Mouse (Mus musculus): ENCODE measurements around the gene Lpp. TPM values are rescaled to one million over a fixed set of nuclear protein-coding genes. Genes with fewer than 3 reads are reported as not detected.
A peak's percentile ranks its signal among the peaks of the same experiment; 100 is the strongest.

The Lpp gene
- total RNA-seq, 2 experiments from 2014 or later = 32.5 to 60.6 TPM

DNA sequence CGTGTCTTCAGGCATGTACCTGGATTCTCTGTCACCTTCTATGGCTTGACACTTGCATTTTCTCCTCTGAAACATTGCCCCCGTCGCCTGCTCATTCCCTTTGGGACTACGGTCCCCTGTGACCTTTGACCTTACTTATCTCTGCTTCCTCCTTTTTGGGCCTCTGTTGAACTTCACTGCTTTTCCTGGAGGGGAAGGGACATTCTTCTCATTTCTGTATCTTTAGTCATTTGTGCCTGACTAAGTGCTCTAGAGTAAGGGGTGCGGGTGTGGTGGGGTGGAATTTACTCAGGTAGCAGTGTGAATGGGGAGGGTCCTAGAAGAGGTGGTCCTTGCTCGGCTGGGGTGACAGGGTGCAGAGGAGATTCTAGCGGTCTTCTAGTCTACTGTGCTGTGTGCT, 40.7 kb downstream of the Lpp start:
- no peak for DNase-seq (ENCODE audit: low spot score in 2 of 2)

DNA sequence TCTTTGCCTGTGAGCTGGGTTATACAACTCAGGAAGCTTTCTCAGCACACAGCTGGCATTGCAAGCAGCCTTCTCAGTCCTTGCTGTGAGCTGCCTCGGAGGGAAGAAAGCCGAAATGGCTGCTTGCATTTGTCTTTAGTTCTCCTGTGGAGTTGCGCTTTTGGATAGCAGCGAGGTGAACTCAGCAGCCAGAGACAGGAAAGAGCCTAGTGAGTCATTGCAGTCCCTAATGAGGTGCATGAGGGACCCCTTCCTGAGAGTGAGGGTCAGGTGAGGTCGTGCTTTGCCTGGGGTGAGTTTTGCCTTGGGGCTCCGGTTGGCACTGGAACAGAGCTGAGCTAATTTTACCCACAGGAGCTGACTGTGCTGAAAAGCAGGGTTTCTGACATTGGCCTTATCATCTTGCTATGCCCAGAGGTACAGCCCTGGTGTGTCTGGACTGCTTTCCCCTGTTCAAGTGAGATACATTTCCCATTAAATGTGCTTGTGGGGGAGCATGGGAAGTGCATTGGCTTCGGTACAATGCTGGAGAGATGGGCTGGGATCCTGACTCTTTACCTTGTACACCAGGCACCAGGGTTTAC, 41.3 kb downstream of the Lpp start:
- peak in 1 of 2 experiments; percentile 43 for DNase-seq (ENCODE audit: low spot score in 2 of 2)

DNA sequence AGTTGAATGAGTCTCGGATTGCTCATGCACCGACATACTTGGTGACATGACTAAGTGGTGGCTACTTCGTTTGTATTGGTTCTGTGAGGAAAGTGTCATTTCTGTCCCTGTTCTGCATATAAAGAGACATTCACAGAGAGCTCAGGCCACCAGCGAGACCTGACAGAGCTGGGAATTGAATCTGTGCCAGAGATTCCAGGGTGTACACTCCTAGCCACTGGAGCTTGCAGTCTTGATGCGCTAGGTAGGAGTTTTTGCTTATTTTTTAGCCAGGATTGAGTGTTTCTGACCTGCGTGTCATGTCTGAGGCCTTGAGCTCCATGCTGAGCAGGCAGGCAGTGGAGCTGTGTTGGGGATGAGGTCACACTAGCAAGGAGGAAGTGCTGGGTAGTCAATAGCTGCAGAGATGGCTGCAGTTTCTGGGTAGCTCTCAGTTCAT, 41.8 kb downstream of the Lpp start:
- no peak for DNase-seq (ENCODE audit: low spot score in 2 of 2)

DNA sequence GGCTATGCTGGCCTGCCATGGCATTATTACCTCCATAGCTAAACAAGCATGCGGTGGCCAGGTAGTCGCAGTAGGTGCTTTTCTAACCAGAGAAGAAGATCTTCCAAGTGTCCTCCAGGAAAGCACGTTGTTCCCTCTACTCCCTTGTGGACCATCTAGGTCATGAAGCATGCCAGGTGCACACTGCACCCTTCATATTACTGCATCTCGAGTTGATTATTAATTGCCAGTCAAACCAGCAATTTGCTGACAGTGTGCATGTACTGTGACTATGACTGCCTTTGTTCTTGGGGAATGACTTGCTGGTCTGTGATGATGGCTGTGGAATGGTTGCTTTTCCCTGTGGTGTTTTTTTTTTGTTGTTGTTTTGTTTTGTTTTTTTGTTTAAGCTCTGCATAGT, 45.1 kb downstream of the Lpp start:
- no peak for DNase-seq (ENCODE audit: low spot score in 2 of 2)

DNA sequence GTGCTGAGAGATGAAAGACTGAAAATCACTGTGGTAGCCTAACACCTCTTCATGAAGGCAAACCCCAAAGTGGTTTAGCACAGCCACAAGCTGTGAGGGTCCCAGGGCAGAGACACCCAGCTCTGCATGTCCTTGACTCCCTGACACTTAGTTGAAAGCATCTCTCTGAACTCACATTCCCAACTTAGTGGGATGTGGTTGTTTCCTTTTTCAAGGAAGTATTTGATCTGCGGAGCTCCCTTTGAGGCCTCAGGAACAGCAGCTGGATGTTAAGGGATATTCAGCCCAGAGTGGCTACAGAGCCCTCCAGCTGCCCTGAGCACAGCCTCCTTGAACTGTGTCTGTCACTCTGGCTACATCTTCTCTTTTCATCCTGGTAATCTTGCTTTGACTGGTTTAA, 48.0 kb downstream of the Lpp start:
- DNase-seq (ENCODE audit: low spot score in 2 of 2) = no peak

DNA sequence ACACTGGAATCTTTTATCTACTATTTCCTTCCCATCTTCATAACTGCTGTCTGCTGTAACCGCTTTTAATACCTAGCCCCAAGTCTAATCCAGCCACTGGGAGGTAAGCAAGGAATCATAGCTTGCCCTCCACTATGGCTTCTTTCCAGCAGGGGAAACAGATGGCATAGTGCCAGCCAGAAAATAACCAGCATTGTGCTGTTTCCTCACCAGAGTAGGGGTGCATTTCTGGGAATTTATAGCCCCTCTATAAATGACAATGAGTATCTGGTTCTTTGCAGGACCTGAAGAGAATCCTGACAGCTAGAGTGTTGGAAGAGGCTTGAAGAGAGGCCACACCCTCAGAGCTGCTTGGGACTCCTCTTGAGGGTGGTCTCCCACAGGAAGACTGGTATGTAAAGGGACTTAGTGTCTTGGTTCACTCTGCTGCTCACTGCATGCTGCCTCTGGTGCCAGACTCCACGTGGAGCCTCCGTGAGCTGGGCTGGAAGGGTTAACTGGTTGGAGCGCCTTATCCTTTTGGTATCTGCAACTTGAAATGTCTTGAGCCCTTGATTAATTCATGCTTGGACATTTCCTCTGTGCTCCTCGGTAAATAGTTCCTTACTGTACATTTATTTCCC, 49.3 kb downstream of the Lpp start:
- DNase-seq (ENCODE audit: low spot score in 2 of 2) = no peak

DNA sequence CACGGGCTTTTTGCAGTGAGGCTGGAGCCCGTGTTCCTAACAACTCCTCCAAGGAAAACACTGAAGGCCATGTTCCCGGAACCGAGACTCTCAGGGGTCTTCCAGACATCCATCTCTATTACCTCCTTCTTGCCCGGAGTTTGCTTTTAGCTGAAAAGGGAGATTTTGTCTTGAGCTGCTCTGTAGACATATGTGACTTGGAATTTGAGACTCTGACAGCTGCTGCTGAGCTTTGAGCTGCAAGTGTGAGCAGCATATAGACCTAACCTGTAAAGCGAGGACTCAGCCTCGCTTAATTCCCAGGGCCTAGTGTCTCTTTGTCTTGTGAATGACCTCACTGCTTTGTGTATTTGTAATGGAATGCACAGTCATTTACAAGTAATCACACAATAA, 49.8 kb downstream of the Lpp start:
- no peak for DNase-seq (ENCODE audit: low spot score in 2 of 2)

DNA sequence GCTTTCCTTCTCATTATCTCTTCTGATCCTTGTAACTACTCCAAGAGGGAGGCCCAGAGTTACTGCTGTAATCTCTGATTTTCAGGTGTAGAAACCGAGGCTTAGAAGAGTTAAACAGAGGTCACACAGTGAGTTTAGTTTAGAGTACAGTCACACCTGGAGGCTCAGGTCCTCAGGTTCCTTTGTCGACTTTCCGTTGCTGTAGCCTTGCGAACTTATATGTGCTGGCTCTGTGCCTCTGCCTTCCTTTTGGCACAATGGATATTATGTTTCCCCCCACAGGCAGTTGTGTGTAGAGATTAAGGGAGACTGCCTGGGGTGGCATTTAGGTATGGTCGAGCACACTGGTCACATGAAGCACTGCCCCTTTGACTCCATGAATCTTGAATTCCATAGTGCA, 50.2 kb downstream of the Lpp start:
- no peak for DNase-seq (ENCODE audit: low spot score in 2 of 2)

DNA sequence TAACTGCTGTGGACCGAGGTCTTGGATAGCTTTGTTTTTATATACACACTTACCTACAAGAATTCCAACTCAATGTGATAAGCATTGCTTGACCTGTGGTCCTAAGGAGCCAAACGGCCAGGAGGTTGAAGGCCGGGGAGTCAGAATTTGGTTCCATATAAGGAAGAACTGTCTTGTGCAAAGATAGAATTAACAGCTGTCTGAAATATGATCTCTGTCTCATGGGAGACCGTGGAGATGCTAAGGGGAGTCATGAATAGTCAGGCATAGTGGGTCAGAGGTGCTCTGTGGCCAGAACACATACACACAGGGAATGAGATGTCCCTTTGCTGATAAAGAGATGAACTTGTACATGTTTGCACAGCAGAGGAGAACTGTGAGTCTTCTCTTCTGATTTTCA, 51.5 kb downstream of the Lpp start:
- no peak for DNase-seq (ENCODE audit: low spot score in 2 of 2)

DNA sequence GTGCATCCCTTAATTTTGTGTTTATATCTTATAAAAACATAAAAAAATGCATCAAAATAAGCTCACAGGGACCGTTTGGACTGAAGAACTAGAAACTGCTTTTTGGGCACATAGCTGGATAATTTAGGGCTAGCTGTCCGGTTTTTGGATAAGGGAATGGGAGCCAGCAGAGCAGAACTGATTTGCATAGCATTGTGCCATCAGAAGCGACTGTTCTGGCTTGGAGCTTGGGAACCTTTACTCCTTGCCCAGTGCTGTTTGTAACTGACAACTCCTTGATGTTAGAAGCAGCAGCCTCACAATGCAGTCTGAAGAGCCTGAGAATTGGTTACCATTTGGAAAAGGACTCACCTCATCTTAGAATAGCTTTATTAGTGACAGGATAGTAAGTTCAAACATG, 52.2 kb downstream of the Lpp start:
- DNase-seq (ENCODE audit: low spot score in 2 of 2) = no peak

DNA sequence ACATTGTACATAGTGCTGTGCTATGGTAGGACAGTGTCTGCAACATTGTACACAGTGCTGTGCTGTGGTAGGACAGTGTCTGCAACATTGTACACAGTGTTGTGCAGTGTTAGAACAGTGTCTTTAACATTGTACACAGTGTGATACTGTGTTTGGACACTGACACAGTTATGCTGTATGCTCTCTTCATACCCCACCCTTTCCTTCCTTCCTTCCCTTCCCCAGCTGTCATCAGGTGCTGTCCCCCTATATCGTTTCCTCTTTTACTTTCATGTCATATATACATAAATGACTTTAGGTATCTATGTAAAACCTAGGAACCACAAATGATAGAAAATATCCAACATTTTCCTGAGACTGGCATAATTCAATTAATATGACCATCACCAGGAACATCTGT, 53.1 kb downstream of the Lpp start:
- no peak for DNase-seq (ENCODE audit: low spot score in 2 of 2)

DNA sequence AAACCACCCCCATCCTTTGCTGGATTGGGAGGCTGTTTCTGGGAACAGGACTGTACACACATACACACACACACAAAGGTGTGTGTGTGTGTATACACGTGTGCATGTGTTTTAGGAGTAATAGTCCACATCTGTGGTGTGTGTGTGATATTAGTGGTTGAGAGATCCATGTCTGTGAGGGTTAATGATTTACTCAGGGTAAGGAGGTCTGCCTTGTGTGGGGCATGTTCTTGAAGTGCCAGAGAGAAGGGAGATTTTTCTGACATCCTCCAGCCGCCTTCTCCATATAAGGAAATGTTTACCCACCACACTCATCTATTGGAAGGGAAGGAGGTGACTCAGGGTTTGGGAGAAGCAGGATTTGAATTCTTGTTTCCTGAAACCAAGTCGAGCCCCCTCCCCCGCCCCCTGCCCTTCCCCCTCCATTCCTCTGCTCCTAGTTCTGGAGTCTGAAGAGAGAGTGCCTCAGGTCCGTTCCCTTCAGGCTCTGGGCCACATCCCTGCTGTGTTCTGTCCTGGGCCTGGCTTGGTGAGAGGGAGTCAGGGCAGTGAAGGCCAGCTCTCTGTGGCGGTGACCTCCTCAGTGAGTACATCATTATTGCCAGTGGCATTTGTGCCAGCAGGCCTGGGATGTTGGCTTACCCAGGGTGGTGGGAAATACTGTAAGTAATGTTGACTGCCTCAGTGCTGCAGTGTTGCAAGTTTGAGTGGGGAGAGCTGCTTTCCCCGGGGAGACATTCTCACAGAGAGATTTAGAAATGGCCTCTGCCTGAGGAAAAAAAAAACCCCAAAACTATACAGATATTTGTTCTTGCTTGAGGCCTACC, 54.6 kb downstream of the Lpp start:
- no peak for DNase-seq (ENCODE audit: low spot score in 2 of 2)

DNA sequence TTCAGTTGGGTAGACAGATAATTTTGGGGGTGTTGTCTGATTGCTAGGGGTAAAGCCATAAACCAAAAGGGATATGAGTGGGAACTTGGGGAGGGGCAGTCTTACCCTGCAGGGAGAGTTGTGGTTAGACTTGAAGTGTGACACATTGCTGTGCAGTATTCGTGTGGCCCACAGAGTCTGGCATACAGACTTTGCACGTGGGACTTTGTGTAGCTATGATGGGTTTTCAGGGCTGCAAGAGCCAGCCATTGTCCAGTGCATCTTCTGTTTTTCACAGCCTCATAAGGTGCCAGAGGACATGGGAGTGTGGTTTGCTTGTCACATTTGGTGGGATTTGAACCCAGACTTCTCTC, 55.2 kb downstream of the Lpp start:
- no peak for DNase-seq (ENCODE audit: low spot score in 2 of 2)

DNA sequence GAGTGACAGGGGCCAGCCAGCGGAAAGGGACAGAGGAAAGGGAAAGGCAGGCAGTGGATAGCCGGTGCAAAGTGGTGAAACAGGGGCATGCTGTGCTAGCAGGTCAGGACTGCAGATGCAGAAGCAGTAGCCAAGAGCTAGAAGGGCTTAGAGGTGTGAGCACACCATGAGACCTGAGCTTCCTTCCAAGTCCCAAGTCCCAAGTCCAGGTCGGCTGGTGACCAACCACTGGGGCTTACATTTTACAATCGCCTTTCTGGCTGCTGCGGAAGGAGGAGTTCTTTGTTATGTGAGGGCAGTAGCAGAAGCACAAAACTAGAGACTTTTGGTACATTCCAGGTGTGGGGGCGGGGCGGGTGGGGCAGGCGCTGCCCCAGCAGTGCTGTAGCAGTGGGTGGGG, 56.5 kb downstream of the Lpp start:
- no peak for DNase-seq (ENCODE audit: low spot score in 2 of 2)

DNA sequence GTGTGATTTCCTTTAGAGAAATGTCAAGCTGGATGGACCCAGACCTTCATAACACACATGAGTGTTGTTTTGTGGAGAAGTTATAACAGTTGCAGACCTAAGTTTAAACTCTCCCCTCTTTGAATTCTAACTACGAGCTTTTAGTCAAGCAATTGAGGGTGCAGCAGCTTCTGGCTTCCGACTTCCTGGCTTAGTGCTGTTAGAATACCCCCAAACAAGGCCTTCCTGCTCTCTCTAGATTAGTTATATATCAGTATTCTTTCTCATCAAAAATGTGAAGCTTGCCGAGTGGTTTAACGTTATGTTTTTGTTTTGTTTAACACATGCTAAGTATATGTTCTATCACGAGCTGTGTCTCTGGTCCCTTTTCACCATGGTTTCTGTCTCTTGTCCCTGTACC, 56.9 kb downstream of the Lpp start:
- no peak for DNase-seq (ENCODE audit: low spot score in 2 of 2)

DNA sequence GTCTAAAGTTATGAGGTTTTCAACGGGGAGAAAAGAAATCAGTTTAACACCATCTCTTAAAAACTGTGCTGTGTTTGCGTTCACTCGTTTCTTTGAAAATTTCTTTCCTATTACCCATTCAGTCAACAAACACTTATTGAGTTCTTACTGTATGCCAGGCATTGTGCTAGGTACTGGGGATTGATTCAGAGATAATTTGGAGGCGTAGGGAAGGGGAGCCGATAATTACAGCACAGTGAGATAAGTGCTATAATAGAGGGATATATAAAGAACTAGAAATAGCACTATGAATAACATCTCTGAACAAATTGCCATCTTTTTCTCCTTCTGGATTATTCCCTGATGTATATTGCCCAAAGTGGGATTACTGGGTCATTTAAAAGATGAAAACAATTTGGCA, 57.8 kb downstream of the Lpp start:
- DNase-seq (ENCODE audit: low spot score in 2 of 2) = no peak

DNA sequence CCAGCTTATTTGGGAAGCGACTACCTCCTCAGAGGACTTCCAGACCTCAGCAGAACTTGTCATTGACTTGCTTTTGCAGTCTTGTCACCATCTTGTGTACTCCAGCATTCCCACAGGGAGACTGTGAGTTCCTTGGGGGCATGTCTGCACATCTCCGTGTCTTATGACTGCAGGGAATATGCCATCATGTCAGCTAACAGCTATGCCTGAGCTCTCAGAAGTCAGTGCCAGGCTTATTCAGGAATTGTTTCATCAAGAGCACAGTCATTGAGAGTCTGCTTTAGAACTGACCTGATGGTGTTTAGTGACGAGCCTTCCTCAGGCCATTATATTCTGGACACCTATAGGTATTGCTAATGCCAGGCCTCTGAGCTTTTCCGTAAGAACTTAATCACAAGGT, 60.2 kb downstream of the Lpp start:
- no peak for DNase-seq (ENCODE audit: low spot score in 2 of 2)

DNA sequence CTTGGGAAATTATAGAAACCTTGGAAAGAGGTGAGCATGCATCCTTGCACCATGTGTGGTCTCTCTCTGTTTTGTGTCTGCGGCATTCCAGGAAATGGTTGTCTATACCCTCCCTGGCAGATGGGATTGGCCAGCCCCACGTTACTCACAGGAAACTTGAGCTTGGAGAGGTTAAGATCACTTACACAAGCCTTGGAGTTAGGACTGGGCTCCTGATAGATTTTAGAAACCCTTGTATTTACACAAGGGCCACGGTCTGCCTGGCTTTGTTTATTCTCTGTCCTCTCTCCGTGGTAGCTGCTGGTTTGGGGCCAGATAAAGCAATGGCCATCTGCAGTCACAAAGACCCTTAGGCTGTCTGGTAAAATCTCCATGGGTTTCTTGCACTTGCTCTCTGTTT, 61.2 kb downstream of the Lpp start:
- no peak for DNase-seq (ENCODE audit: low spot score in 2 of 2)

DNA sequence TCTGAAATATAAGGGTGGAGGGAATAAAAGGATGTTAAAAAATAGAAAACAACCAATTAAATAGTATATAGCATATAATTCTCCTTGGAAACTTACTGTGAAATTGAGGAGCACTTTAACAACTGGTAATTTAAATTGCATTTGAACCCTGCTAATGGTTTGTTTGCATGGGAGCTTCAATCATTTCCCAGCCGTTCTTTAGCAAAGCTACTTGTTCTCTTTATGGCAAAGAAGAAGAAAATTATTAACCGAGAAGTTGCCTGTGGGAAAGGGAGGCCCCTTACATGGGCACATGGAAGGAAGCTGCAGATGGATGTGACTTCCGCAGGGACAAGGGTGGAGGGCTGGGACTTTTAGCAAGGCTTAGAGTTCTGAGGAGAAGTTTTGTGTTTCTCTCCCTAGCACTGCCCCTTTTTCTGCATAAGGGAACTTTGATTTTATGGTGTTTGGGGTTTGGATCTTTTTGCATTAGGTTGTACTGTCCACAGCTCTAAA, 62.1 kb downstream of the Lpp start:
- no peak for DNase-seq (ENCODE audit: low spot score in 2 of 2)

DNA sequence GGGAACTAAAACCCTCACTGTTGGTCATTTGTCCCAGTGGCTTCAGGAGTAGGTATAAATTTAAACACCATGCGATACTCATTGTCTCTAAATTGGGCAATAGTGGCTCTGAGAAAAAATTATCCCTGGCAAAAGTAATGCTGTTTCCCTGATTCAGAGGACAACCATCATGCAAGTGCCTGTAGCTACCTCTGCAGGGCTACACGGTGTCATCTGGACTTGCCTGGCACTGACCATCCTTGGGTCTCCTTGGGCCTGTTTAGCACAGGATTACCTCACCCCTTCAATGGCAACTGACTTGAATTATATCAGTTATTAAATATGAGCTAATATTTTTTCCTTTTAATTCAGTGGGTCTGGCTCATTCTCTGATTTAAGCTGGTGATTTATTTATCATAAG, 70.5 kb downstream of the Lpp start:
- no peak for DNase-seq (ENCODE audit: low spot score in 2 of 2)

DNA sequence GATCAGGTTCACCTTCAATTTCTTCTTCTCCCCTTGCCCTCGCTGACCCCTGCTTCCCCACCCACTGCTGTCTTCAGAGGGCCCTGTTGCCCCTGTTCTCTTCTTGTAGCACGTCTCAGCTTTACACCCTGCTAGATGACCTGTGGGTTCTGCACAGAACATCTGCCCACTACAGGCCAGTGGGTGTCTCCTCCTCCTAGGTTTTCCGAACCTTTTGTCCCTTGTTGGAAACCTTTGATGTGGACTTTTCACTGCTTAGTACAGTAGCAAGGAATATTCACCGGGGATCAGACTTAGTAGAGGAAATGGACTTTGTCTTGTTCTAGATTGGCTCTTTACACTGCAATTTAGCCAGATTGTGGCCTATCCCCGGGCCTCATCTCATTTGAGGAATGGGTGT, 71.1 kb downstream of the Lpp start:
- no peak for DNase-seq (ENCODE audit: low spot score in 2 of 2)

DNA sequence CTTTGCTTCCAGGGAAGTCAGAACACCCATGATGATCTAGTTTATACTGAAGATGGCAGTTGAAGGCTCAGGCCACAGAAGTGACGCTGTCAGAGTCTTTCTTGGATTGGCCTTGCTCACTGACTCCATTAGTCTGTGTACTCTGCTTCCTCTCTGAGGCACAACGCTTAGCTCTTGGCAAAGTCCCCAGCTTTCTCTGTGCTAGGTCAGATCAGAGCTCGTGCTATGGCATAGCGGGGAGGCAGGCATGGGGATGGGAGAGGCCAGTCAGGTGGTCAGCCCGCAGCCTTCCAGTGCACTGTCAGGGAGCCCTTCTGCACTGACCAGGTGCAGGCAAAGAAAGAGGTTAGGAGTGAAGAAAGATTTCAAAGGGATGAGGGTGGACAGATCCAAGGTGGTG, 72.3 kb downstream of the Lpp start:
- no peak for DNase-seq (ENCODE audit: low spot score in 2 of 2)
